Mouse (Mus musculus): ENCODE data around the gene Cdca4.
A peak's percentile ranks its signal among the peaks of the same experiment; 100 is the strongest.
"Not testable (repeated sequence)": the region's sequence is repeated elsewhere in the genome, so short reads cannot be mapped to it uniquely, and the experiment has no call there.

The Cdca4 gene

GRCm38 (mm10) chr12:112857021-112857925 is 28.1 kb upstream of the Cdca4 start:
- no peak for DNase-seq (ENCODE audit: low read depth, low spot score)

GRCm38 (mm10) chr12:112856338-112856737 is 27.1 kb upstream of the Cdca4 start:
- no peak for DNase-seq (ENCODE audit: low read depth, low spot score)

- no peak for DNase-seq (ENCODE audit: low read depth, low spot score)
Observed at GRCm38 (mm10) chr12:112854610-112855333, 25.5 kb upstream of the Cdca4 start.

GRCm38 (mm10) chr12:112853050-112853729 is 24.0 kb upstream of the Cdca4 start:
- DNase-seq (ENCODE audit: low read depth, low spot score): no peak

GRCm38 (mm10) chr12:112851116-112851515 is 21.9 kb upstream of the Cdca4 start:
- peak; percentile 33 for DNase-seq (ENCODE audit: low read depth, low spot score)

- DNase-seq (ENCODE audit: low read depth, low spot score): no peak
Observed at GRCm38 (mm10) chr12:112850344-112850743, 21.1 kb upstream of the Cdca4 start.

GRCm38 (mm10) chr12:112849235-112850022 is 20.2 kb upstream of the Cdca4 start:
- no peak for DNase-seq (ENCODE audit: low read depth, low spot score)

GRCm38 (mm10) chr12:112847880-112848279 is 18.7 kb upstream of the Cdca4 start:
- DNase-seq (ENCODE audit: low read depth, low spot score): no peak

- peak; percentile 78 for DNase-seq (ENCODE audit: low read depth, low spot score)
Observed at GRCm38 (mm10) chr12:112843803-112844202, 14.6 kb upstream of the Cdca4 start.

GRCm38 (mm10) chr12:112842128-112842527 is 12.9 kb upstream of the Cdca4 start:
- not testable (repeated sequence) for DNase-seq (ENCODE audit: low read depth, low spot score)

GRCm38 (mm10) chr12:112841338-112841892 is 12.2 kb upstream of the Cdca4 start:
- peak; percentile 41 for DNase-seq (ENCODE audit: low read depth, low spot score)

GRCm38 (mm10) chr12:112840209-112841086 is 11.2 kb upstream of the Cdca4 start:
- no peak for DNase-seq (ENCODE audit: low read depth, low spot score)

- DNase-seq (ENCODE audit: low read depth, low spot score): no peak
Observed at GRCm38 (mm10) chr12:112835046-112835445, 5.8 kb upstream of the Cdca4 start.

GRCm38 (mm10) chr12:112833527-112833926 is 4.3 kb upstream of the Cdca4 start:
- DNase-seq (ENCODE audit: low read depth, low spot score): no peak

GRCm38 (mm10) chr12:112832411-112832810 is 3.2 kb upstream of the Cdca4 start:
- peak; percentile 74 for DNase-seq (ENCODE audit: low read depth, low spot score)

GRCm38 (mm10) chr12:112830570-112830969 is 1.3 kb upstream of the Cdca4 start:
- DNase-seq (ENCODE audit: low read depth, low spot score): no peak

GRCm38 (mm10) chr12:112830141-112830540 is 918 bp upstream of the Cdca4 start:
- DNase-seq (ENCODE audit: low read depth, low spot score): no peak

GRCm38 (mm10) chr12:112828501-112829243 is 551 bp downstream of the Cdca4 start:
- DNase-seq (ENCODE audit: low read depth, low spot score): no peak

- no peak for DNase-seq (ENCODE audit: low read depth, low spot score)
Observed at GRCm38 (mm10) chr12:112825901-112826300, 3.3 kb downstream of the Cdca4 start.

Data from ES-CJ7 (cell line).